Mouse (Mus musculus): Measurements from ENCODE around the gene Ybx1.

- TF ChIP-seq POLR2A (IDR thresholded peaks at IDR 0.05; ENCODE audit: control insufficient read depth, extremely low read depth, insufficient read depth, low read length, poor library complexity), result no peak
- TF ChIP-seq CTCF (IDR thresholded peaks at IDR 0.05; ENCODE audit: borderline replicate concordance, control insufficient read depth, extremely low read depth, insufficient read depth, low read length, poor library complexity), result no peak
Measured at GRCm38 (mm10) chr4:119275726-119276125, 18.7 kb downstream of the Ybx1 start.

Data from thymus, adult 2 months (tissue).